Mouse (Mus musculus): ENCODE data around the gene Best3. TPM values are rescaled to one million over a fixed set of nuclear protein-coding genes. Genes with fewer than 3 reads are reported as not detected.

The Best3 gene
- polyA plus RNA-seq, 1 experiment from 2014 or later, result 0.09 TPM

DNA sequence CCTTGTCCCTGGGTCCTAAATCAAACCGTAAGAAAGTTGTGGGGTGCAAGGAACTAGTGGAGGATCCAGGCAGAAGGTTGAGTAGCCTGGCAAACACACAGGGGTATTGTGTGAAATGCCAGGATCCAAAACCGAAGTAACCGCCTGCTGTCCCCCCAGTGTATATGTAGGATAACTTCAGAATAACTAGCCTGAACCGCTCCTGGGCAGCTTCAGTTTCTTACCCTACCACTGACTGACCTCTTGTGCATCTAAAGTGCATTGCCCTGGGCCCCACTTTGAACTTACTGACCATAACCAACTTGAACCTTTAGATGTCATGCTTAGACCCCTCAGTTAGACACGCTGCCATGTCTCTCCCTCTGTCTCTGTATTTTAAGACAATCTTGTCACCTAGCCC lies 9.0 kb downstream of the Best3 start:
- no peaks in the 10 kb centered on the region for H3K9me3 ChIP-seq (ENCODE audit: control insufficient read depth, low read length)
- no peak overlapping the region for H3K4me2 ChIP-seq (replicated peaks)
- H3K4me3 ChIP-seq (replicated peaks; ENCODE audit: low read length), result no peak overlapping the region
- no peaks in the 10 kb centered on the region; the same call in 1 of the 2 replicates for H3K27me3 ChIP-seq (ENCODE audit: control insufficient read depth, insufficient read depth, low read length)
- no peaks in the 10 kb centered on the region for H3K36me3 ChIP-seq (replicated peaks; ENCODE audit: control insufficient read depth, insufficient read depth)
- no peak for ATAC-seq (ENCODE audit: low FRiP score)
- 83% methylated on average over 5 of the region's 5 CpGs for WGBS
- H3K9ac ChIP-seq, result no peak overlapping the region
- H3K27ac ChIP-seq, result no peak overlapping the region
- H3K4me1 ChIP-seq (replicated peaks; ENCODE audit: control insufficient read depth, insufficient read depth, low read length), result no peaks in the 10 kb centered on the region
- no peak for DNase-seq (ENCODE audit: low spot score)

DNA sequence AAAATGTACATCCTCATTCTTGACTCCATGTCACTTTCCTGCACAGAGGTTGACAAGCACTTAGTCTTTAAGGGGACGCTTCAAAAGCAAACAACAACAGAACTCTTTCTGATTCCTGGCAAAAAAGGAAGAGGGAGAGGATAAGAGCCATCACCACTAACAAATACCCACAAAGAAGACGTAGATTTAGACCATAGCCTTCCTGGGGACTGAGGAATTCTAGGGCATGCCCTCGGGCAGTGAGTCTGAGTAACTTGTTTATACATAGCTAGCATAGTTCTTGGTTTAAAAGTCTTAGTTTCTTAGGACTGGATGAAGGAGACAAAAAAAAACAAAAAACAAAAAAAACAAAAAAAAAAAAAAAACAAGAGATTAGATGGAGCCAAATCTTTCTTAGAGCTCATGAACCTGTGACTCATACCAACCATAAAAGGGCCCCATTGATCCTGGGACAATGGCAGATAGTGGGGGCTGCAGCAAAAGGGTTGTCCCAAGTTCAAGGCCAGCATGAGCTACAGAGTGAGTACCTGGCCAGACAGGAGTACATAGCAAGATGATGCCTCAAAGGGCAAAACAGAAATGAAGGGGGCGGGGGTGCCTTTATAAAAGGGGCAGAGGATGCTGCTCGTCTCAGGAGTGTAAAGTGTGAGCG lies 9.6 kb downstream of the Best3 start:
- Histone ChIP-seq H3K9ac (no peak overlapping the region), H3K36me3 (replicated peaks; ENCODE audit: control insufficient read depth, insufficient read depth) (no peaks in the 10 kb centered on the region), H3K27me3 (ENCODE audit: control insufficient read depth, insufficient read depth, low read length) (no peaks in the 10 kb centered on the region), H3K9me3 (ENCODE audit: control insufficient read depth, low read length) (no peaks in the 10 kb centered on the region), H3K4me1 (replicated peaks; ENCODE audit: control insufficient read depth, insufficient read depth, low read length) (no peaks in the 10 kb centered on the region), H3K4me3 (replicated peaks; ENCODE audit: low read length) (no peak overlapping the region), H3K27ac (no peak overlapping the region), H3K4me2 (replicated peaks) (no peak overlapping the region)
- 72% methylated on average over 6 of the region's 6 CpGs for WGBS
- DNase-seq (ENCODE audit: low spot score), result no peak
- no peak for ATAC-seq (ENCODE audit: low FRiP score)

DNA sequence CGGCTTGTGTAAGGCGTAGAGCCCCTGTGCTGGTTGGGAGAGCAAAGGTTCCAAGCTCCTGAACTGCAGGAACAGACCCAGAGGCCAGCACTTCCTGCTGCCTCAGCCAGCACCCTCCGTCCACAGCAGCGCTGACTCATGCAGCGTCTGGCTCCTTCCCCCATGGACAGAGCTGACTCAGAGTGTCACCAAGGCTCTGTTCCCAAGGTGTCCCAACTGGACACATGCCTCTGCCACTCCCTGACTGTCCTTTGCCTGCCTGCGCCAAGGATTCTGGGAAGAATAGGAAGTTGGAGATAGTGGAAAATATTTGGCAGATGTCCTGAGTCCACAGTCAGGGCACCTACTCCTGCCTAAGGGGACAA lies 10.1 kb downstream of the Best3 start:
- H3K36me3 ChIP-seq (replicated peaks; ENCODE audit: control insufficient read depth, insufficient read depth), result no peaks in the 10 kb centered on the region
- H3K4me3 ChIP-seq (replicated peaks; ENCODE audit: low read length), result no peak overlapping the region
- 82% methylated on average over 6 of the region's 6 CpGs for WGBS
- DNase-seq (ENCODE audit: low spot score), result no peak
- H3K9me3 ChIP-seq (ENCODE audit: control insufficient read depth, low read length), result no peaks in the 10 kb centered on the region
- no peak overlapping the region for H3K9ac ChIP-seq
- H3K27me3 ChIP-seq (ENCODE audit: control insufficient read depth, insufficient read depth, low read length), result no peaks in the 10 kb centered on the region
- no peaks in the 10 kb centered on the region for H3K4me1 ChIP-seq (replicated peaks; ENCODE audit: control insufficient read depth, insufficient read depth, low read length)
- H3K27ac ChIP-seq, result no peak overlapping the region
- no peak for ATAC-seq (ENCODE audit: low FRiP score)
- no peak overlapping the region for H3K4me2 ChIP-seq (replicated peaks)

DNA sequence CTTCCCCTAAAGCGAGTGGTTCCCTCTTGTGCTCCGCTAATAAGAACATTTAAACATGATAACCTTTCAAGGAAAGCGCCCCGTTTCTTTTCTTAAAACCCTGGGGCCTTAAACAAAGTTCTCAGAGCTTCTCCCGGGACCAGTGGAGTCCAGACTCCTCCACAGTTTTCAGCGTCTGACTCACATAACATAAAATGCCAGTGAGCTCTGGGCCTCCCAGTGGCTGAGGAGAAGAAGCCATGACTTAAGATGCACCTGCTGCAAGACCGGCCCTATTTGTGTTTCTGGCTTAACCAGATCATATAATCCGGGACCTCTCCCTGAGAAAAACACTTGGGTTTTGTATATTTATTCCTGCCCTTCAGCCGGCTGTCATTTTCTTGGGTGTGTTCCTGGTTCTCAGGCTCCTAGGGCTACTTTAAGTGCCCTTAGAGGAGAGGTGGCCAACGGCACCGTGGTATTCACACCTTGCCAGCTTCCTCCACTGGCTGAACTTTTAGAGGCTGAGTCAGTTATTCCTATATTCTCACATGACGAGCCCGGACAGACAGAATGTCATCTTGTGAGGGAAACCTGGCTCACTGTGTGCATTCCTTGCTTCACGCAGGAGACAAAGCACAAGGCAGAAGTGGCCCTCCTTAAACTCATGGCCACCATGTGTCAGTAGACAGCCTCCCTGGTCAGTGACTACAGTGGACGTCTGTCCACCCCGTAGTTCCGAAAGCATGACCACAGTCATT lies 12.8 kb downstream of the Best3 start:
- H3K4me1 ChIP-seq (replicated peaks; ENCODE audit: control insufficient read depth, insufficient read depth, low read length), result no peaks in the 10 kb centered on the region
- H3K9me3 ChIP-seq (ENCODE audit: control insufficient read depth, low read length), result no peaks in the 10 kb centered on the region
- H3K36me3 ChIP-seq (replicated peaks; ENCODE audit: control insufficient read depth, insufficient read depth), result no peaks in the 10 kb centered on the region
- H3K4me3 ChIP-seq (replicated peaks; ENCODE audit: low read length), result no peak overlapping the region
- H3K4me2 ChIP-seq (replicated peaks), result no peak overlapping the region
- H3K9ac ChIP-seq, result no peak overlapping the region
- DNase-seq (ENCODE audit: low spot score) (no peak), ATAC-seq (ENCODE audit: low FRiP score) (no peak)
- no peaks in the 10 kb centered on the region for H3K27me3 ChIP-seq (ENCODE audit: control insufficient read depth, insufficient read depth, low read length)
- WGBS, result 87% methylated on average over 17 of the region's 17 CpGs
- H3K27ac ChIP-seq, result no peak overlapping the region

DNA sequence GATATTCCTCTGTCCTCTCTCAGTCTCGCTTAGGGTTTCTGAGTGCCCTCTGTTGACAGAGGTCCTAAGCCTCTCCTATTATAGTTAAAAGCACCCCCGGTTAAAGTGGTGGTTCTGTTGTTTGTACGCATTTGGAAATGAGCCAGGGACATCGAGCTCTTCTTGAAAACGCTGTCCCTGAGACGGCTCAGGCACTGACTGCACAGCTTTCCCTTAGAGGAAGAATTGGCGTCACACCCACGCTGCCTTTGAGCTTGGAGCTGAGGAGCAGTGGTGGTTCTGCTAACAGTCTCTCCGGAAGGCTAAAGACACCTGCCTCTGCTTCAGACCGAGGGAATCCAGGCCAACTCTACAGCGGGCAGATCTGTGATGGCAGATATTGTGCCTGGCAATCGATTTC lies 14.9 kb downstream of the Best3 start:
- no peaks in the 10 kb centered on the region for H3K9me3 ChIP-seq (ENCODE audit: control insufficient read depth, low read length)
- no peak overlapping the region for H3K4me2 ChIP-seq (replicated peaks)
- no peaks in the 10 kb centered on the region for H3K27me3 ChIP-seq (ENCODE audit: control insufficient read depth, insufficient read depth, low read length)
- DNase-seq (ENCODE audit: low spot score), result no peak
- H3K9ac ChIP-seq, result no peak overlapping the region
- WGBS, result 68% methylated on average over 12 of the region's 12 CpGs
- ATAC-seq (ENCODE audit: low FRiP score), result no peak
- H3K36me3 ChIP-seq (replicated peaks; ENCODE audit: control insufficient read depth, insufficient read depth), result no peaks in the 10 kb centered on the region
- no peak overlapping the region for H3K4me3 ChIP-seq (replicated peaks; ENCODE audit: low read length)
- no peaks in the 10 kb centered on the region for H3K4me1 ChIP-seq (replicated peaks; ENCODE audit: control insufficient read depth, insufficient read depth, low read length)
- no peak overlapping the region for H3K27ac ChIP-seq

DNA sequence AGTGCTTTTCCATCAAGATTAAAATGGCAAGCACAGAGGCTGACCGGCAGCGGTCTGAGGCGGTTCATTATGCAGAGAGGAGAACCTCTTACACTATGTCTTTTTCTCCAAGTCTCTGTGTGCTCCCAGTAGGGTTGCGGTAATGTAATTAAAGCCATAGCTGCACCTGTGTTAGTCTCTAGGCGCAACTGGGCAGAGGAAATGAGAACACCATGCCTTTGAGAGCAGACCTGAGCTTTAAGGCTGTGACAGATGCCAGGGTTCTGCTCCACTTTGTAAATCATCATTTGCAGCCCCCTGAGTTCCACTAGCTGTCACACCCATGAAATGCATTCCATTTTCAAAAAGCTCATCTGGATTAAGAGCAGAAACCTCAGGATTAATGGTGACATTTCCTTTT lies 18.6 kb downstream of the Best3 start:
- no peak for DNase-seq (ENCODE audit: low spot score)
- H3K4me1 ChIP-seq (replicated peaks; ENCODE audit: control insufficient read depth, insufficient read depth, low read length), result no peaks in the 10 kb centered on the region
- no peak overlapping the region for H3K4me2 ChIP-seq (replicated peaks)
- no peaks in the 10 kb centered on the region for H3K9me3 ChIP-seq (ENCODE audit: control insufficient read depth, low read length)
- ATAC-seq (ENCODE audit: low FRiP score), result no peak
- H3K4me3 ChIP-seq (replicated peaks; ENCODE audit: low read length), result no peak overlapping the region
- no peak overlapping the region for H3K9ac ChIP-seq
- H3K36me3 ChIP-seq (replicated peaks; ENCODE audit: control insufficient read depth, insufficient read depth), result no peaks in the 10 kb centered on the region
- peak overlapping the region; percentile 26; the same call in 1 of the 2 replicates for H3K27ac ChIP-seq
- 54% methylated on average over 5 of the region's 5 CpGs for WGBS
- no peaks in the 10 kb centered on the region for H3K27me3 ChIP-seq (ENCODE audit: control insufficient read depth, insufficient read depth, low read length)

DNA sequence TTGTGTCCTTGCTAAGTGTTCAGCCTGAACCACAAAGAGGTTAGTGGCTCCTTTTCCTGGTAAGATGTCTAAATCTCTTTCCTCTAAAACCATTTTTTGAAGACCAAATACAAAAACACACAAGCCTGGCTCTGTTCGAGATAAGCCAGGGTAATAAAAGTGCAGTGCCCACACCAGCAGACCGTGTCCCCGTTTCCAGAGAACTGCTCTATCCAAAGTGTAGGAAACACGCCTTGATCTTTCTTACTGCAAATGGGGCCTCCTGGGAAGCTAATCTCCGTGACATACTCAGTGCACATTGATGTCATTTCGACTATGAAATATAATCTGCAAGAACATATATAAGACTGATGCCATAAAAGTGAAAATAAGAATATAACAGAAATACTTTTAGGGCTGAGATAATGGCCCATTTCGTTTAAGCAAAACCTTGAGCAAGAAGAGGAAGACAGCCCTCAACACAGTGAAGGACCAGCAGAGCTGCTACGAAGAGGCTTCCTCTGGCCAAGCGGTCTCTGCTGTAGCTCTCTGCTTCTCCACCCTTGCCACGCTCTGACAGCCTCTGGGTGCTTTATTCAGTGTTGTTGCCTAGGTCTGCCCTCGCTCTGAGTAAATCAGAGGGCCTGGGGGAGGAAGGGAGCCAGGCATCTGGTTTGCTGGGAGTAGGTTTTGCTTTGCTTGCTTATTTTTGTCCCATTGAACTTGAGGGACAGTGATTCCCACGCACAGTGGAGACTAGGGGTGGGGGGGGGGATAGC lies 19.8 kb downstream of the Best3 start:
- ATAC-seq (ENCODE audit: low FRiP score), result no peak
- H3K36me3 ChIP-seq (replicated peaks; ENCODE audit: control insufficient read depth, insufficient read depth), result no peaks in the 10 kb centered on the region

DNA sequence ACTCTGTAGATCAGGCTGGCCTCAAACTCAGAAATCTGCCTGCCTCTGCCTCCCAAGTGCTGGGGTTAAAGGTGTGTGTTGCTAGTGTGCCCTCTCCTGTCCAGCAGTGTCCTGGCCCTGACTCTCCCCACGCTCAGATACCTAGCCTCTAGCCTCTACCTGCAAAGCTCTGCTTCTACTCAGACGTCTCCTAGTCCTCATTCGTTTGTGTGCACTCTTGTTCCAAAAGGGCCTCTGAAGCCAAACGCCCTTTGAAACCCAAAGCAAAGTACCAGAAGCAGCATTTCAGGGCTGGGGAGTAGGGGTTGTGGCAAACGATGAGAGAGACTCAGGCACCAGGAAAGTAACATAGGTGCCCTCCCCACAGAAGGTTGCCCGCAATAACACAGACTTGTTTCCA lies 23.6 kb downstream of the Best3 start:
- Histone ChIP-seq H3K9ac (no peak overlapping the region), H3K4me3 (replicated peaks; ENCODE audit: low read length) (no peak overlapping the region), H3K4me1 (replicated peaks; ENCODE audit: control insufficient read depth, insufficient read depth, low read length) (peaks cover 4% of the 10 kb centered on the region; the same call in 1 of the 2 replicates), H3K9me3 (ENCODE audit: control insufficient read depth, low read length) (no peaks in the 10 kb centered on the region), H3K27ac (no peak overlapping the region), H3K36me3 (replicated peaks; ENCODE audit: control insufficient read depth, insufficient read depth) (no peaks in the 10 kb centered on the region), H3K27me3 (ENCODE audit: control insufficient read depth, insufficient read depth, low read length) (no peaks in the 10 kb centered on the region), H3K4me2 (replicated peaks) (no peak overlapping the region)
- ATAC-seq (ENCODE audit: low FRiP score) (no peak), DNase-seq (ENCODE audit: low spot score) (no peak)
- WGBS, result 93% methylated on average over 6 of the region's 6 CpGs

More for the DNA sequence above, 19.8 kb downstream of the Best3 start:
- Histone ChIP-seq H3K9me3 (ENCODE audit: control insufficient read depth, low read length) (no peaks in the 10 kb centered on the region), H3K27me3 (ENCODE audit: control insufficient read depth, insufficient read depth, low read length) (no peaks in the 10 kb centered on the region), H3K4me3 (replicated peaks; ENCODE audit: low read length) (no peak overlapping the region), H3K4me1 (replicated peaks; ENCODE audit: control insufficient read depth, insufficient read depth, low read length) (no peaks in the 10 kb centered on the region), H3K27ac (no peak overlapping the region), H3K9ac (no peak overlapping the region), H3K4me2 (replicated peaks) (no peak overlapping the region)
- 71% methylated on average over 12 of the region's 12 CpGs for WGBS
- DNase-seq (ENCODE audit: low spot score), result no peak

DNA sequence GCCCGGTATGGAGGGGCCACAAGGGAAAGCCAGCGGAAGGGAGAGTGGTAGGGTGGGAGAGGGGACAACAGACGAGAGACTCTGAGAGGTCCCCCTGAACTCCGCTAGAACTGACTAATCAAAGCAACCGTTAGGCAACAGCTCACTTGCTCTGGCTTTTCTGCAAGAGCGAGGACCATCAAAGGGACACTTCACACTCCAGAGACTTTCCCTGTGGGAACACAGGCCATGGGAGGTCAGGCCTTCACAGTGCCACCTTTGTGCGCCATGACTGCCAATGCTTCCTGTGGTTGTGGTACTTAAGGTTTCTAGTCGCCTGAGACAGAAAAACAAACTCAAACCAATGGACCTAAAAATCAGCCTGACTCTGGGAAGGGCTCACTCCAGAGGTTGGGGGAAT lies 24.9 kb downstream of the Best3 start:
- ATAC-seq (ENCODE audit: low FRiP score) (no peak), DNase-seq (ENCODE audit: low spot score) (no peak)
- H3K27me3 ChIP-seq (ENCODE audit: control insufficient read depth, insufficient read depth, low read length), result no peaks in the 10 kb centered on the region
- H3K36me3 ChIP-seq (replicated peaks; ENCODE audit: control insufficient read depth, insufficient read depth), result no peaks in the 10 kb centered on the region
- no peak overlapping the region for H3K27ac ChIP-seq
- WGBS, result 40% methylated on average over 8 of the region's 8 CpGs
- no peak overlapping the region for H3K9ac ChIP-seq
- H3K4me3 ChIP-seq (replicated peaks; ENCODE audit: low read length), result no peak overlapping the region
- no peak overlapping the region for H3K4me2 ChIP-seq (replicated peaks)
- no peaks in the 10 kb centered on the region for H3K9me3 ChIP-seq (ENCODE audit: control insufficient read depth, low read length)
- H3K4me1 ChIP-seq (replicated peaks; ENCODE audit: control insufficient read depth, insufficient read depth, low read length), result peaks cover 4% of the 10 kb centered on the region; the same call in 1 of the 2 replicates

Measured in hindbrain, embryonic 14.5 days (tissue).